Mouse (Mus musculus): ENCODE data around the gene Wdr82.
A peak's percentile ranks its signal among the peaks of the same experiment; 100 is the strongest.

DNA sequence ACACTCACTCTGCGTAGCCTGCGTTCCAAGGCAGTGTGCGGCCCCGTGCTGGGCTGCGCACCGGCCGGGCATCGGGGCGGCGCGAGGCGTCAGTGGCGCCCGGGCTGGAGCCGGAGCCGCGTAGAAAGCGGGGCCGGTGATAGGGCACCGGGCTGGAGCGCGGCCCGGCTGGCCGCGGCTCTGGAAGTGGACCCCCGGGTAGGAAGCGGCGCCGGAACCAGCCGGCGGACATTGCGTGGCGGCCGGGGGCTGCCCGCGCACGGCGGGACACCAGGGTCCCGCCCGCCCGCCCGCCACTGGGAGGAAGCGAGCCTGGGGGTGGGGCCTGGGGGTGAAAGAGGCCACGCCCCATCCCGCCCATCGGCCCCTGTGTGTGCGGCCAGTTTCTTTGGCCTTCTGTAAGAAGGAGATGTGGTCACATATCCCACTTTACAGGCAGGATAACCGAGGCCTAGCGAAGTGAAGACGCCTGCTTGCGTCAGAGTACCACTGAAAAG lies 28.3 kb downstream of the Wdr82 start:
- TF ChIP-seq CTCF (IDR thresholded peaks at IDR 0.05; ENCODE audit: insufficient read depth, low read length) (no peak), POLR2A (IDR thresholded peaks at IDR 0.05; ENCODE audit: borderline replicate concordance, extremely low read depth, low read depth, low read length) (peak; percentile 60; the same call in 1 of the 2 replicates)
